Mouse (Mus musculus) embryonic facial prominence, embryonic 10.5 days (tissue): ENCODE measurements around the gene Cdk14. TPM values are rescaled to one million over a fixed set of nuclear protein-coding genes. Genes with fewer than 3 reads are reported as not detected.
"Not testable (repeated sequence)": the region's sequence is repeated elsewhere in the genome, so short reads cannot be mapped to it uniquely, and the experiment has no call there.

Experiments
- DNase-seq: peaks from one replicate; pipeline ENCODE4 v3.0.0-alpha.2; 2017; ENCODE audit warnings: low spot score
- H3K27ac ChIP-seq: fragments of 300-500 bp; sonication (generic); replicated peaks from 2 replicates; pipeline ENCODE4 v1.5.1; 2016; ENCODE audit warnings: mild to moderate bottlenecking
- H3K27me3 ChIP-seq: fragments of 300-500 bp; sonication (generic); replicated peaks from 2 replicates; pipeline ENCODE4 v1.6.1; 2016; ENCODE audit warnings: low read depth, mild to moderate bottlenecking; ENCODE audit not compliant: poor library complexity, severe bottlenecking
- H3K36me3 ChIP-seq: fragments of 300-500 bp; sonication (generic); replicated peaks from 2 replicates; pipeline ENCODE4 v1.6.1; 2016; ENCODE audit warnings: mild to moderate bottlenecking, moderate library complexity
- H3K4me1 ChIP-seq: fragments of 300-500 bp; sonication (generic); 2 replicates; pipeline ENCODE4 v1.6.1; 2016
- H3K4me3 ChIP-seq: fragments of 300-500 bp; sonication (generic); 2 replicates; pipeline ENCODE4 v1.5.1; 2016; ENCODE audit warnings: mild to moderate bottlenecking, moderate library complexity
- H3K9me3 ChIP-seq: fragments of 300-500 bp; sonication (generic); 2 replicates; pipeline ENCODE4 v1.6.1; 2016; ENCODE audit warnings: mild to moderate bottlenecking
- WGBS: fragments of 180-500 bp; shearing (Covaris S2); methylation state at CpG from one replicate; pipeline ENCODE4 v1.1.7; 2016; 5-methylcytosine and 5-hydroxymethylcytosine counted together
- polyA plus RNA-seq: library from polyadenylated mRNA; unstranded; fragments of >200 nt; fragmentation: Nextera tagmentation; extraction: Ambion mirVana; gene quantifications from 2 replicates; pipeline ENCODE4 v1.2.1, GENCODE M21; 2016

Cdk14 gene
- polyA plus RNA-seq, 1 experiment from 2014 or later = 18.3 TPM

GRCm38 (mm10) chr5:5329018-5329417 lies 91.1 kb downstream of the Cdk14 start:
- not testable (repeated sequence) for DNase-seq, H3K27me3 ChIP-seq, H3K27ac ChIP-seq, H3K4me1 ChIP-seq, H3K9me3 ChIP-seq, H3K4me3 ChIP-seq
- WGBS = 94% methylated on average over 2 of the region's 2 CpGs
- peaks cover 11% of the 10 kb centered on the region for H3K36me3 ChIP-seq

GRCm38 (mm10) chr5:5326716-5327115 lies 93.4 kb downstream of the Cdk14 start:
- Histone ChIP-seq H3K4me3 (no peak overlapping the region), H3K36me3 (peaks cover 15% of the 10 kb centered on the region), H3K9me3 (no peaks in the 10 kb centered on the region), H3K27ac (no peak overlapping the region), H3K27me3 (no peaks in the 10 kb centered on the region), H3K4me1 (no peaks in the 10 kb centered on the region)
- 89% methylated on average over 2 of the region's 2 CpGs for WGBS
- no peak for DNase-seq

- no peak overlapping the region for H3K27ac ChIP-seq
- no peaks in the 10 kb centered on the region for H3K9me3 ChIP-seq
- H3K4me1 ChIP-seq = 0 out of 2 replicates have a peak, but pooled peaks cover 3% of the 10 kb centered on the region
- 91% methylated on average over 8 of the region's 8 CpGs for WGBS
- DNase-seq = no peak
- H3K4me3 ChIP-seq = no peak overlapping the region
- H3K27me3 ChIP-seq = no peaks in the 10 kb centered on the region
- H3K36me3 ChIP-seq = peaks cover 15% of the 10 kb centered on the region
These were observed 97.4 kb downstream of the Cdk14 start for GRCm38 (mm10) chr5:5322699-5323098.

- 69% methylated on average over 2 of the region's 2 CpGs for WGBS
- Histone ChIP-seq H3K27me3 (no peaks in the 10 kb centered on the region), H3K4me3 (no peak overlapping the region), H3K9me3 (no peaks in the 10 kb centered on the region), H3K4me1 (0 out of 2 replicates have a peak, but pooled peaks cover 3% of the 10 kb centered on the region), H3K27ac (no peak overlapping the region), H3K36me3 (peaks cover 9% of the 10 kb centered on the region; the same call in 1 of the 2 replicates)
- DNase-seq = no peak
These were observed 99.5 kb downstream of the Cdk14 start for GRCm38 (mm10) chr5:5320506-5321181.

DNA sequence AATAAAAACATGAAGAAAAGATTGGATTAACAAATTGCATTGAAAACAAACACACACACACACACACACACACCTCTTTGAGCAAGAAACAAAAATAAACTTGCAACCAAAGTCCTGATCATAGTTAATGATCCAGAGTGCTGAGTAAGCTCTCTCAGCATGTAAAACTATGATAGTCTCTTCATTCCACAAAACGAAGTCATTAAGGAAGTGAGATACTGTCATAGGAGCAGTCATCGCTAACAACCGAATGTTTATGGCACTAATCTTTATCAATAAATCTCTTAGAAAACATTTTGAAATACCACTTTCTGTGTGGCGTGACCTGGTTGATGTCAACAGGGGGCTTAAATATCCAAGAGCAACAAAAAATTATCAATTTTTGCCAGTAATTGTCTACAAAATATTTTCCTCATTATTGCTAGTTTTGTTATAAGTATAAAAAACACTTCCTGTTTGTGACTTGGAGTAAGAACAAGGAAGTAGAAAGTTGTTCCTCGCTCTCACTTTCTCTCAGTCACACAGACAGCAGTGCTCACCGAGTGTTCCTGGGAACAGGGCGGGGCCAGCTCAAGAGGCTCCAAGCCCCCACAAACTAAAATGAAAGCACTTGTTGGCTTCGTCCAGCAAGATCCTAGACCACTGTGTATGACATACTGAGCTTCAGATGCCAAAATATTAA lies 100.1 kb downstream of the Cdk14 start:
- Histone ChIP-seq H3K4me3 (no peak overlapping the region), H3K4me1 (0 out of 2 replicates have a peak, but pooled peaks cover 3% of the 10 kb centered on the region), H3K36me3 (peaks cover 9% of the 10 kb centered on the region; the same call in 1 of the 2 replicates), H3K9me3 (no peaks in the 10 kb centered on the region), H3K27ac (no peak overlapping the region), H3K27me3 (no peaks in the 10 kb centered on the region)
- 85% methylated on average over 8 of the region's 8 CpGs for WGBS
- DNase-seq = no peak

DNA sequence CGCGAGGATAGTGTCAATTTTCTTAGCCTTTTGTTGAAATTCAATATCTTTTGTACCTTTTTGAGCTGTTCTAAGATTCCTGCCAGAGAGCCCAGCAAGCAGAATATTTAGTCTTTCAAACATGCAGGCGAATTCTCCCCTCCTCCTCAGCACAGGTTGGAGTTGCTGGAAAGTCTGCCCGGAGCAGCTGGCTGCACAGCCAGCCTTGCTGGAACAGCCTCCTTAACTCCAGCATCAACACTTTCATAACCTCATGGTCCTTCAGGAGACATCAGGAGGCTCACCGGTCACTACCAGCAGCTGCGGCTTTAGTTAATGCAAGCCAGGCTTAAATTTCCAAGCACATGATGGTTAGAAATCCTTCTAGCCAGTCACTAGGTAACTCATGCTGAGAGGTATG lies 105.8 kb downstream of the Cdk14 start:
- H3K36me3 ChIP-seq = no peaks in the 10 kb centered on the region
- 85% methylated on average over 6 of the region's 6 CpGs for WGBS
- H3K9me3 ChIP-seq = no peaks in the 10 kb centered on the region
- H3K27me3 ChIP-seq = no peaks in the 10 kb centered on the region
- no peak overlapping the region for H3K27ac ChIP-seq
- no peak for DNase-seq
- peaks cover 15% of the 10 kb centered on the region for H3K4me1 ChIP-seq
- H3K4me3 ChIP-seq = no peak overlapping the region

- Histone ChIP-seq H3K4me3 (no peak overlapping the region), H3K4me1 (peaks cover 15% of the 10 kb centered on the region), H3K9me3 (no peaks in the 10 kb centered on the region), H3K27me3 (no peaks in the 10 kb centered on the region), H3K27ac (no peak overlapping the region), H3K36me3 (no peaks in the 10 kb centered on the region)
- DNase-seq = no peak
- WGBS = 84% methylated on average over 9 of the region's 9 CpGs
These were observed 106.8 kb downstream of the Cdk14 start for GRCm38 (mm10) chr5:5313195-5313760.

DNA sequence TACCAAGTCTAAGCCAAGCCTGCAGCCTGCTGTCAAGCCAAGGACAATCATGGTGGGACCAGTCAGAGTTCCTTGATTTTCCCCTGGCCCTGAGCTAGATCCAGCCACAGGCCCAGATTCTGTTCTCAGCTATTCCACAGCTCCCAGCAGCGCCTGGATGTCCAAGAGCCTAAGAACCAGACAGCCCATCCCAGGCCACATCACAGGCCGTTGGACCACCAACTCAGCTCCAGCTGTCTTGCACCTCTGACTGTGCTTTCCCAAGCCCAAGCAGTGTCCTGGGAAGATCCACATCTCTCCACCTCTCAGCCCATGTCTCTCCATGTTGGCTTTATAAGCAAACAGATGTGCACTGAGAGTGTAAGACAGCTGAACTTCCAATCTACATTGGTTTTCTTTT lies 114.8 kb downstream of the Cdk14 start:
- H3K4me1 ChIP-seq = 0 out of 2 replicates have a peak, but pooled peaks cover 5% of the 10 kb centered on the region
- H3K36me3 ChIP-seq = no peaks in the 10 kb centered on the region
- H3K9me3 ChIP-seq = no peaks in the 10 kb centered on the region
- no peak for DNase-seq
- 94% methylated on average over 2 of the region's 2 CpGs for WGBS
- no peaks in the 10 kb centered on the region for H3K27me3 ChIP-seq
- H3K4me3 ChIP-seq = no peak overlapping the region
- H3K27ac ChIP-seq = no peak overlapping the region

GRCm38 (mm10) chr5:5303102-5303670 lies 116.9 kb downstream of the Cdk14 start:
- no peak for DNase-seq
- no peak overlapping the region for H3K27ac ChIP-seq
- 92% methylated on average over 8 of the region's 8 CpGs for WGBS
- no peak overlapping the region for H3K4me3 ChIP-seq
- H3K4me1 ChIP-seq = 0 out of 2 replicates have a peak, but pooled peaks cover 5% of the 10 kb centered on the region
- no peaks in the 10 kb centered on the region for H3K27me3 ChIP-seq
- H3K36me3 ChIP-seq = no peaks in the 10 kb centered on the region
- no peaks in the 10 kb centered on the region for H3K9me3 ChIP-seq

GRCm38 (mm10) chr5:5301571-5302079 lies 118.5 kb downstream of the Cdk14 start:
- no peak for DNase-seq
- Histone ChIP-seq H3K9me3 (no peaks in the 10 kb centered on the region), H3K36me3 (no peaks in the 10 kb centered on the region), H3K4me1 (0 out of 2 replicates have a peak, but pooled peaks cover 5% of the 10 kb centered on the region), H3K27ac (no peak overlapping the region), H3K27me3 (no peaks in the 10 kb centered on the region), H3K4me3 (no peak overlapping the region)
- 88% methylated on average over 12 of the region's 12 CpGs for WGBS

- Histone ChIP-seq H3K36me3 (no peaks in the 10 kb centered on the region), H3K4me3 (no peak overlapping the region), H3K27me3 (no peaks in the 10 kb centered on the region), H3K4me1 (0 out of 2 replicates have a peak, but pooled peaks cover 5% of the 10 kb centered on the region), H3K27ac (no peak overlapping the region), H3K9me3 (no peaks in the 10 kb centered on the region)
- WGBS = 83% methylated on average over 2 of the region's 2 CpGs
- DNase-seq = no peak
These were observed 119.1 kb downstream of the Cdk14 start for GRCm38 (mm10) chr5:5300998-5301397.

- WGBS = 66% methylated on average over 1 of the region's 1 CpGs
- no peak for DNase-seq
- no peaks in the 10 kb centered on the region for H3K27me3 ChIP-seq
- no peaks in the 10 kb centered on the region for H3K36me3 ChIP-seq
- no peak overlapping the region for H3K27ac ChIP-seq
- no peaks in the 10 kb centered on the region for H3K9me3 ChIP-seq
- no peak overlapping the region for H3K4me3 ChIP-seq
- 0 out of 2 replicates have a peak, but pooled peaks cover 5% of the 10 kb centered on the region for H3K4me1 ChIP-seq
These were observed 119.8 kb downstream of the Cdk14 start for GRCm38 (mm10) chr5:5300290-5300689.
